Mouse (Mus musculus): ENCODE results near the gene Fam219a. TPM values are rescaled to one million over a fixed set of nuclear protein-coding genes. Genes with fewer than 3 reads are reported as not detected.

Fam219a gene
- 100 to 1,000 TPM; 168 to 186 TPM for total RNA-seq (2021)
- long read RNA-seq, transcript Fam219a-203 (6 exons, 3,357 nt), result major isoform, 13 of 26 reads
- long read RNA-seq, partial matches to known transcripts, result 0 of 26 reads
- long read RNA-seq, other reads (novel, unspliced or antisense), result 13 of 26 reads

- peak; percentile 97 to 99 for DNase-seq (ENCODE audit: low spot score in 2 of 2)
These were observed at the start of gene Fam219a, which contains the start of gene Dnaic1 for GRCm38 (mm10) chr4:41569411-41569885. TSS of gene Fam219a (minus strand) at chr4:41569538. TSS of gene Dnaic1 (plus strand) at chr4:41569775.

- peak; percentile 84 to 85 for DNase-seq (ENCODE audit: low spot score in 2 of 2)
These were observed 46.6 kb upstream of the Fam219a start for GRCm38 (mm10) chr4:41615661-41616599.

GRCm38 (mm10) chr4:41614156-41614555 lies 44.8 kb upstream of the Fam219a start:
- peak; percentile 94 for DNase-seq (ENCODE audit: low spot score in 2 of 2)

- no peak for DNase-seq (ENCODE audit: low spot score in 2 of 2)
These were observed 42.8 kb upstream of the Fam219a start for GRCm38 (mm10) chr4:41612166-41612565.

GRCm38 (mm10) chr4:41610594-41610980 lies 41.2 kb upstream of the Fam219a start:
- DNase-seq (ENCODE audit: low spot score in 2 of 2), result no peak

- no peak for DNase-seq (ENCODE audit: low spot score in 2 of 2)
These were observed 40.6 kb upstream of the Fam219a start for GRCm38 (mm10) chr4:41609681-41610593.

GRCm38 (mm10) chr4:41606784-41607183 lies 37.4 kb upstream of the Fam219a start:
- no peak for DNase-seq (ENCODE audit: low spot score in 2 of 2)

- DNase-seq (ENCODE audit: low spot score in 2 of 2), result no peak
These were observed 35.4 kb upstream of the Fam219a start for GRCm38 (mm10) chr4:41604476-41605396.

- DNase-seq (ENCODE audit: low spot score in 2 of 2), result no peak
These were observed 33.5 kb upstream of the Fam219a start for GRCm38 (mm10) chr4:41602818-41603217.

GRCm38 (mm10) chr4:41583353-41583752 lies 14.0 kb upstream of the Fam219a start:
- DNase-seq (ENCODE audit: low spot score in 2 of 2), result no peak

- no peak for DNase-seq (ENCODE audit: low spot score in 2 of 2)
These were observed 6.6 kb upstream of the Fam219a start for GRCm38 (mm10) chr4:41575914-41576313.

GRCm38 (mm10) chr4:41573492-41573891 lies 4.2 kb upstream of the Fam219a start:
- DNase-seq (ENCODE audit: low spot score in 2 of 2), result no peak

GRCm38 (mm10) chr4:41571490-41571889 lies 2.2 kb upstream of the Fam219a start:
- no peak for DNase-seq (ENCODE audit: low spot score in 2 of 2)

- DNase-seq (ENCODE audit: low spot score in 2 of 2), result peak; percentile 64 to 72
These were observed 492 bp downstream of the Fam219a start for GRCm38 (mm10) chr4:41568682-41569410.

GRCm38 (mm10) chr4:41568239-41568638 lies 1.1 kb downstream of the Fam219a start:
- DNase-seq (ENCODE audit: low spot score in 2 of 2), result peak; percentile 48 to 57

GRCm38 (mm10) chr4:41566123-41566522 lies 3.2 kb downstream of the Fam219a start:
- no peak for DNase-seq (ENCODE audit: low spot score in 2 of 2)

GRCm38 (mm10) chr4:41563297-41563696 lies 6.0 kb downstream of the Fam219a start:
- no peak for DNase-seq (ENCODE audit: low spot score in 2 of 2)

GRCm38 (mm10) chr4:41557092-41557491 lies 12.2 kb downstream of the Fam219a start:
- DNase-seq (ENCODE audit: low spot score in 2 of 2), result no peak

GRCm38 (mm10) chr4:41556311-41556953 lies 12.9 kb downstream of the Fam219a start:
- DNase-seq (ENCODE audit: low spot score in 2 of 2), result no peak
